Mouse (Mus musculus) liver, embryonic 18 days (tissue): ENCODE measurements around the gene Nfxl1. TPM values are rescaled to one million over a fixed set of nuclear protein-coding genes. Genes with fewer than 3 reads are reported as not detected.

Source experiments
- polyA plus RNA-seq: library from polyadenylated mRNA; depleted of rRNA; stranded (reverse); fragments of >200 nt; gene quantifications from 2 replicates; pipeline ENCODE4 v1.2.3, GENCODE M21; 2012; rRNA removed

Gene Nfxl1
- polyA plus RNA-seq: 7.1 and 8.9 TPM in 2 replicates

DNA sequence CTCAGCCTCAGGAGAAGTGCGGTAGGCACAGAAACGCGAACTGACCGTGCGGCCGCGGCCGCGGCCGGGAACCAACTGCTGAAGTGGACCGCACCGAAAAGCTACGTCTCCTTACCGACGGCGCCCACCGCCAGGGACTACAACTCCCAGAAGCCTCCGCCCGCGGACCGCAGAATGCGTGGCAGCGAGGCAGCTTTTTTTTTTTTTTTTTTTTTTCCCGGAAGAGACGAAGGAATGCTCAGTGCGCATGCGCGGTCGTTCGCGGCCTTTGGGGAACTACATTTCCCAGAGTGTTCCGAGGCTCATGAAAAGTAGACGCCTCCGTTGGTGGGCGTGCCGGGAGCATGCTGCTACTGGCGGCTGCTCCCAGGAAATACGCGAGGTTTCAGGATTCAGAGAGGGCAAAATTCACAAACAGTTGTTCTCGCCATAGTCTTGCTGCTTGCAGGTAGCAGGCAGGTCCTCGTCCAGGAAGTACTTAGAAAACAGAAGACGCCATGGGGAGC, at the start of gene Nfxl1:
Nfxl1 (minus strand) TSS at position 141 of the 506 bp plus-strand sequence.

DNA sequence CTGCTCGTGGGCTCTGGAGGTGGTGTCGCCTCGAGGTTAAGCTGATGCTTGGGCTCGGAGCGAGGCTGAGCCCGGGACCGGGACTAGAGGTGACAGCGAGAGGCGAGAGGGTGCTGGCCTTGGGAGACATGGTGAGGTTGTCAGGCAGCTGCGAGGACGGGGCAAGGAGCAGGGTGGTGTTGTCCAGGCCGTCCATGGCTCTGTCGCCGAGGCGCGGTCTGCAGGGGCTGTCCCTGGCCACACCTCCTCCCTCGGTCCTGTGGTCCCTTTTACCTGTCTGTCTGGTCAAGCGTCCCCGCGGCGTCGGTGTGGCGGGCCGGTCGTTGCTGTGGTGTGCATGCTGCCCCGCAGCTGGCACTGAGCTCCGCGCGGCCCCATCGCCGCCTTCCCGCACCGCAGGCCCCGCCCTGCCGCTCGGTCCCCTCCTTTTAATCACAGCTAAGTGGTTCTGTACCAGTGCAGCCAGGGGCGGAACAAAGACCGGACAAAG, 27.8 kb upstream of the Nfxl1 start, which contains the start of gene Gm5868:
Gm5868 (minus strand) TSS at position 360 of the 490 bp plus-strand sequence.

GRCm38 (mm10) chr5:72580970-72581332, 21.5 kb upstream of the Nfxl1 start, which contains the start of gene Zar1:
Gene Zar1 (minus strand): TSS chr5:72581254.

DNA sequence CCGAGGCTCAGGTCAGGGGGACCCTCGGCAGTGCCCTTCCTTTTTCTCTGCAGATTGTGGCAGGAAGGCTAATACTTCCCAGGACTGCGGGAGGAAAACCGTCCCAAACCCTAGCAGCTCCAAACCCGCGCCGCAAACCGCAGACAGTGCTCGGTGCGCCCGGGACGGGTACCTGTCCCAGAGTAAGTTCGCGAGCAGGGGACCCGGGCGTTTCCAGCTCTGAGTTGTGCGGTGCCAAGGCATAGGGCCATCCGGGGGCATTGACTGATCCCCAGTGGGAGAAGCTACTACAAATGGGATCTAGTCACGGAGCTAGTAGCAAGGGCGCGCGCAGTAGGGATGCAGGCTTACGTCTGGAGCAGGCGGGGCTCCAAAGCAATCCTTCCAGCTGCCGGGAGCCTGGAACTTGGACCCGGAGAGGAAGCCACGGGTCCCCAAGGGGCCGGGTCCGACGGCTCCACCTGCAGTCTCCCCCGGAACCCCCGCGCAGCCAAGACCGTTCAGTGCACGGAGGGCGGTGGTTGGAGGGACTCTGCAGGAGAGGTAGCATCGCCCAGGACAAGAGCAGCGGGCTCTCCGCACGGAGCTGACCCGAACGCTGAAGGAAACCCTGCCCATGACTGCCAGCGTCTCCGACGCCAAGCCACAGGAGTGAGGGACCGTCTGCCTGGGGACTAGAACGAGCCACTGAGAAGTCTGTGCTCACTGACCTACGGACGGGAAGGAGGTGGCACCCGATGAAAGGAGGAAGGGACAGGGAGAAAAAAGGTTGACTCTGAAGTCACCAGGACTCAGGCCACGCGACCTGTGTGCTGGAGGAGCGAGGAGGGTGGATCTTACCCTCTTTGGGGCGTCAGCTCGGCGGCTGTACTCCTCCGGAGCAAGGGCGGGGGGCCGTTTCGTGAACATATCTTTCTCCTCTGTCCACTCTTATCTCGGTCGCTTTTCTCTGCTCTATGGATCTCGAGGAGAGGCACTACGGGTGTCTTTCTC, 55.7 kb downstream of the Nfxl1 start, which contains the start of gene Corin:
Corin (minus strand) TSS at position 943 of the 993 bp plus-strand sequence.

Other genes with a start within 250 kb of the Nfxl1 start
- gene Corin, start 55.2 kb downstream of the Nfxl1 start, polyA plus RNA-seq: 0.07 and 0.13 TPM in 2 replicates
- gene Zar1, start 21.6 kb upstream of the Nfxl1 start, polyA plus RNA-seq: not detected in 2 replicates
- gene Gm5868, start 27.9 kb upstream of the Nfxl1 start, polyA plus RNA-seq: not detected in 2 replicates
- 0.01 TPM in 2 replicates for gene Cnga1, start 84.6 kb upstream of the Nfxl1 start, polyA plus RNA-seq
- 14.1 and 17.0 TPM in 2 replicates for gene Nipal1, start 88.1 kb upstream of the Nfxl1 start, polyA plus RNA-seq
- gene Txk, start 193.1 kb upstream of the Nfxl1 start, polyA plus RNA-seq: 0.07 and 0.11 TPM in 2 replicates